Mouse (Mus musculus): ENCODE measurements around the gene 1110051M20Rik. TPM values are rescaled to one million over a fixed set of nuclear protein-coding genes. Genes with fewer than 3 reads are reported as not detected.

Gene 1110051M20Rik
- total and polyA plus RNA-seq, 2 experiments from 2014 or later: 141 to 175 TPM

DNA sequence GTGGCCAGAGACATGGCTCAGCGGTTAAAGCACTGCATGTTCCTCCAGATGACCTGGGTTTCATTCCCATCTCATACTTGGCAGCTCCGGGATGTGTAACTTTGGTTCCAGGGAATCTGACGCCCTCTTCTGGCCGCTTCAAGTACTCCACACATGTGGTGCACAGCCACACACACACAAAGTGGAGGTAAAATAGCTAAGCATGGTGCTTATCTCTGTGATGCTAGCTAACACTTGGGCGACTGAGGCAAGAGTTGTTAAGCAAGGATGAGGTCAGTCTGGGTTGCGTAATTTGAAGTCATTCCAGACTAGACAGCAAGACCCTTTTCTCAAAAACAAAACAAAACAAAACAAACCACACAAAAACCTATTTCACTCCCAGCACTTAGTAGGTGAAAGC lies 15.6 kb upstream of the 1110051M20Rik start:
- no peak overlapping the region for H3K9ac ChIP-seq (replicated peaks; ENCODE audit: low read length)
- no peak for ATAC-seq
- no peaks in the 10 kb centered on the region for H3K9me3 ChIP-seq (ENCODE audit: low read length)
- WGBS: 94% methylated on average over 6 of the region's 6 CpGs
- no peak overlapping the region for H3K27ac ChIP-seq
- H3K4me1 ChIP-seq (ENCODE audit: insufficient read depth, low read length): peaks cover 11% of the 10 kb centered on the region; the same call in 1 of the 2 replicates
- H3K4me2 ChIP-seq (ENCODE audit: low read depth, low read length): 0 out of 2 replicates have a peak overlapping the region, but pooled peaks have one; percentile 99
- peak; percentile 44 for TF ChIP-seq CTCF (IDR thresholded peaks at IDR 0.05; ENCODE audit: low read depth)
- DNase-seq (ENCODE audit: low spot score): no peak
- H3K36me3 ChIP-seq (ENCODE audit: insufficient read depth, low read length): no peaks in the 10 kb centered on the region
- no peaks in the 10 kb centered on the region for H3K27me3 ChIP-seq (ENCODE audit: insufficient read depth, low read length)
- H3K4me3 ChIP-seq (ENCODE audit: low read length): 0 out of 2 replicates have a peak overlapping the region, but pooled peaks have one; percentile 72

DNA sequence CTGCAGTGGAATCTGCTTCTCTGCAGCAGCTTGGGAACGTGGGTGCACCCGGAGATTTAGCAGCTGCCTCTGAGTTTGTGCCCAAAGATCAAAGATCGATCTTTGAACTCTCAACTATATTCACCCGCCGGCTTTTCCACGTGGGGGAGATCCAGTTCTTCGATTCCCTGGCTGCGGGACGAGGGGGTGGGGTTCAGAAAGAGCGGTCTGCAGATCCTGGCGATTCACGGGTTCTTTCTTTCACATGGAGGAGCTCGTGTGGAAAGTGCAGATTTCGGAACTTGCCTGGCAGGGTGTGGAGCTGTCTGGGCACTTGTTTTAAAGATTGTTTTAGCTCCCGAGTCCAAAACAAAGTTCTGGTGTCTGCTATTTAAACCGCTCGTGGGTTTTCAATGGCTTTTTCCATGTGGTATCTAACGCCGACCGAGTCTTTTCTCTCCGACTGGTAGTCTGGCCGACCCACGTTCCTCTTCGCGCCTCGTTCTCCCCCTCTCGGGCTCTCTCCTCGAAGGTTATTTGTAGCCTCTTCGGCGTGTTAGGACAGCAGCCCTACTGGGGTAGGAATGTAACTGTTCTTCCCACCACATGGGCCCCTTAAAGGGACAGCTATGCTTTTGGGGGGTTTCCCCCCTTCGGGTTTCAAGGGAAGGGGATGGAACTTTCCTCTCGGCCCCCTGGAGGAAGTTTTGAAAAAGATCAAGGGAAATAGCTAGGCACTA lies 14.3 kb upstream of the 1110051M20Rik start:
- peak; percentile 49; the same call in 1 of the 2 replicates for TF ChIP-seq CTCF (IDR thresholded peaks at IDR 0.05; ENCODE audit: low read depth)
- ATAC-seq (peak; percentile 73), DNase-seq (ENCODE audit: low spot score) (peak; percentile 75)
- Histone ChIP-seq H3K27me3 (ENCODE audit: insufficient read depth, low read length) (no peaks in the 10 kb centered on the region), H3K27ac (peak overlapping the region; percentile 77), H3K4me3 (ENCODE audit: low read length) (peak overlapping the region; percentile 72), H3K4me2 (ENCODE audit: low read depth, low read length) (peak overlapping the region; percentile 99), H3K9me3 (ENCODE audit: low read length) (no peaks in the 10 kb centered on the region), H3K9ac (replicated peaks; ENCODE audit: low read length) (peak overlapping the region; percentile 76), H3K36me3 (ENCODE audit: insufficient read depth, low read length) (no peaks in the 10 kb centered on the region), H3K4me1 (ENCODE audit: insufficient read depth, low read length) (peaks cover 11% of the 10 kb centered on the region; the same call in 1 of the 2 replicates)
- WGBS: under 1% methylated on average over 32 of the region's 32 CpGs

DNA sequence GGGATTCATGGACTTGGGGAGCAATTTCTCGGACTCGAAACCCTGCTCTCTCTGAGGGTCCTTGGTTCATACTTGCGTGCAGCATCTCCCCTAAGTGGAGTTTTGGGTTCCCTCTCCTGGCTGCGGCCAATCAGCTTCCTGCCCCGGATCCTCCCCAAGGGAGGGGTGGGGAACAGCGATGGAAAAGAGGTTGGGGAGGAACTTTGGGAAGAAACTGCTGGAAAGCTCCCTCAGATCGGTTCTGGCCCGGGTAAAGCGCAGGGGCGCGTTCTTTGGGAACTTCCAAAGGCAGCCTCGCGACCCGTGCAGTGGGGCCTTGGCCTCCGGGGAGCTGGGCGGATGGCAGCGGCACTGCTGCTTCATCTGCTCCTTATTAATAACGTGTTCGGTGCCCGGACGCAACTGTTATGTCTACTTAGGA lies 13.8 kb upstream of the 1110051M20Rik start:
- Histone ChIP-seq H3K27ac (peak overlapping the region; percentile 77), H3K36me3 (ENCODE audit: insufficient read depth, low read length) (no peaks in the 10 kb centered on the region), H3K27me3 (ENCODE audit: insufficient read depth, low read length) (no peaks in the 10 kb centered on the region), H3K4me1 (ENCODE audit: insufficient read depth, low read length) (peaks cover 11% of the 10 kb centered on the region; the same call in 1 of the 2 replicates), H3K4me3 (ENCODE audit: low read length) (peak overlapping the region; percentile 72), H3K9ac (replicated peaks; ENCODE audit: low read length) (peak overlapping the region; percentile 76), H3K4me2 (ENCODE audit: low read depth, low read length) (peak overlapping the region; percentile 99), H3K9me3 (ENCODE audit: low read length) (no peaks in the 10 kb centered on the region)
- no peak for TF ChIP-seq CTCF (IDR thresholded peaks at IDR 0.05; ENCODE audit: low read depth)
- peak; percentile 58 for DNase-seq (ENCODE audit: low spot score)
- WGBS: 0% methylated on average over 21 of the region's 21 CpGs
- no peak for ATAC-seq

DNA sequence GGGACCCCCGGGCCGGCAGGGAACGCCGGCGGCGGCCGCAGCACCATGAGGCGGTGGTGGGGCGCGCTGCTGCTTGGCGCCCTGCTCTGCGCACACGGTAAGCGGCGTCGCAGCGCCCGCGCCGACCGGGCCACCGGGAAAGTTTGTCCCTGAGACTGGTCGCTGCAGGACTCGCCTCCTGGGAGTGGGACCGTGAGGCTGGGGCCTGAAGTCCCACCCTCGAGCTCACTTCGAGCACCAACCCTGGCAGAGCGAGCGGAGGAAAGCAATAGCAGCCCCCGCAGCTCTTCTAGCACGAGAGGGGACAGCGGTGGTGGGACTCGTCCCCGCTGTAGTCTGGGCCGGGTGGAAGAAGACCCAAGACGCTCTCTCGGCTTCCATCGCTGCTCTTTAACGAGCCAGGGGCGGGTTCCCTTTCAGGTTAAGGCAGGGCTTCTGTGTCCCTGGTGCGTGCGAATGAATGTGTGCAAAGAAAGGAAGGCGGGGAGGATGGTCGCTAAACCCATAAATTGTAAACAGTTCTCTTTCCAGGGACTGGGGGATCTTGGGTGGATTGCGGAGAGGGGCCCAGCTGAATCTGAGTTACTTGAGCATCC lies 13.2 kb upstream of the 1110051M20Rik start:
- Histone ChIP-seq H3K9me3 (ENCODE audit: low read length) (no peaks in the 10 kb centered on the region), H3K36me3 (ENCODE audit: insufficient read depth, low read length) (no peaks in the 10 kb centered on the region), H3K27me3 (ENCODE audit: insufficient read depth, low read length) (no peaks in the 10 kb centered on the region), H3K4me3 (ENCODE audit: low read length) (peak overlapping the region; percentile 72), H3K4me2 (ENCODE audit: low read depth, low read length) (peak overlapping the region; percentile 99), H3K27ac (peak overlapping the region; percentile 77), H3K9ac (replicated peaks; ENCODE audit: low read length) (peak overlapping the region; percentile 76), H3K4me1 (ENCODE audit: insufficient read depth, low read length) (peaks cover 10% of the 10 kb centered on the region; the same call in 1 of the 2 replicates)
- peak; percentile 36 for ATAC-seq
- TF ChIP-seq CTCF (IDR thresholded peaks at IDR 0.05; ENCODE audit: low read depth): no peak
- WGBS: 3% methylated on average over 45 of the region's 45 CpGs
- peak; percentile 39 for DNase-seq (ENCODE audit: low spot score)

DNA sequence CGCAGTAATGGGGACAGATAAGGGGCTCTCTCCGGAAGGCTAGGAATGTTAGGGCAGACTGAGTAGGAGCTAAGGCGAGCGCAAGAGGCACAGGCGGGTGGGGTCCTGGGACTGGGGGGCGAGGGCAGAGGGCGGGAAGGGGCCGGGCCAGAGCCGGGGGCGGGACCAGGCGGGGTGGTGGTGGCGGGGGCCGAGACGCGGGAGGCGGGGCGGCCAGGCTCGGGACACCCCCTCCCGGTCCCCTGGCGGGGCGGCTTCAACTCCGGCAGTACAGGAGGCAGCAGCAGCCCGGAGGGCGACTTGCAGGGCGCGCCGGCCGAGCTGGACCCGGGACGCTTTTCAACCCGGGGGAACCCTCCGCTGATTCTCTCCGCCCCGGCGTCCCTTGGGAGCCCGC lies 12.8 kb upstream of the 1110051M20Rik start, which contains the start of gene Lrp4:
Gene Lrp4 (plus strand): TSS at position 253 of the 397 bp plus-strand sequence.
- peak within 1 kb of the TSS; percentile 77 for H3K27ac ChIP-seq
- WGBS: under 1% methylated on average over 23 of the region's 36 CpGs
- H3K36me3 ChIP-seq (ENCODE audit: insufficient read depth, low read length): no peaks in the 10 kb centered on the region
- ATAC-seq (peak; percentile 44), DNase-seq (ENCODE audit: low spot score) (peak; percentile 48)
- peaks cover 5% of the 10 kb centered on the region; the same call in 1 of the 2 replicates for H3K4me1 ChIP-seq (ENCODE audit: insufficient read depth, low read length)
- H3K4me3 ChIP-seq (ENCODE audit: low read length): peak within 1 kb of the TSS; percentile 72
- H3K4me2 ChIP-seq (ENCODE audit: low read depth, low read length): peak within 1 kb of the TSS; percentile 99
- H3K27me3 ChIP-seq (ENCODE audit: insufficient read depth, low read length): no peaks in the 10 kb centered on the region
- peak within 1 kb of the TSS; percentile 76 for H3K9ac ChIP-seq (replicated peaks; ENCODE audit: low read length)
- TF ChIP-seq CTCF (IDR thresholded peaks at IDR 0.05; ENCODE audit: low read depth): no peak
- no peaks in the 10 kb centered on the region for H3K9me3 ChIP-seq (ENCODE audit: low read length)

DNA sequence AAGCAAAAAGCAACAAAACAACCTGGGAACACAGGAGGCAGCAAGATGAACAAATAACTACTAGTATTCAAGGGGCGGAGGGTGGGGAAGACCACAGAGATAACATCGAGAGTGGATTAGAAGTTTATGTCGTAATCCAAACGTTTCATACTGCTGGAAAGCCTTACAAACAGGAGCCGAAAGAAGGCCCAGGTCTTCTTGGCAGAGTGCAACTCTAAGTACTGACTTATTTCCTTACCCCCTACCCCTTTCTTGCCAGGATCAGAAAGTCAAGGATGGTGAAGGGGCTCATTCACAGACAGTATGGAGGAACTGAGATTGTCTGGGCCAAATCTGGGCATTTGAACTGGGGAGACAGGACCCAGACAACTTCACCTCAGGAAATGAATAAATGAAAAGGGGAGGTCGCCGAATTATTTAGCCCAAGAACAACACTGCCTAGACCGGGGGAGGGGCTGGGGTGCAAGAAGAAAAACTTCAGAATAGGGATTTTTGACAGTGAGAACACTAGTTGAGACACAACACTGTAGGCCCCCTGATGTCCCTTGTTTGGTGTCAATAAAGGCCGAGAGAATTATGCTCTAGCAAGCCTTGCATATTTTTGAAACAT lies 12.1 kb upstream of the 1110051M20Rik start:
- no peak for TF ChIP-seq CTCF (IDR thresholded peaks at IDR 0.05; ENCODE audit: low read depth)
- WGBS: 44% methylated on average over 9 of the region's 9 CpGs
- no peaks in the 10 kb centered on the region for H3K9me3 ChIP-seq (ENCODE audit: low read length)
- H3K27ac ChIP-seq: peak overlapping the region; percentile 77; the same call in 1 of the 2 replicates
- H3K9ac ChIP-seq (replicated peaks; ENCODE audit: low read length): peak overlapping the region; percentile 76; the same call in 1 of the 2 replicates
- H3K4me1 ChIP-seq (ENCODE audit: insufficient read depth, low read length): peaks cover 5% of the 10 kb centered on the region; the same call in 1 of the 2 replicates
- DNase-seq (ENCODE audit: low spot score): no peak
- H3K4me3 ChIP-seq (ENCODE audit: low read length): peak overlapping the region; percentile 72
- H3K36me3 ChIP-seq (ENCODE audit: insufficient read depth, low read length): no peaks in the 10 kb centered on the region
- peak overlapping the region; percentile 99 for H3K4me2 ChIP-seq (ENCODE audit: low read depth, low read length)
- no peaks in the 10 kb centered on the region for H3K27me3 ChIP-seq (ENCODE audit: insufficient read depth, low read length)
- no peak for ATAC-seq

All from hindbrain, postnatal 0 days (tissue).